Mouse (Mus musculus) erythroblast, embryonic 14.5 days (primary cell): ENCODE results near the gene Capn7.

Experiments used
- GATA1 ChIP-seq: IDR thresholded peaks from 2 replicates; pipeline ENCODE4 v1.6.1; 2012; ENCODE audit warnings: low read length, inconsistent platforms, mixed read lengths
- TAL1 ChIP-seq: IDR thresholded peaks from 3 replicates; pipeline ENCODE4 v1.6.1; 2012; ENCODE audit warnings: low read length, inconsistent platforms, mixed read lengths

DNA sequence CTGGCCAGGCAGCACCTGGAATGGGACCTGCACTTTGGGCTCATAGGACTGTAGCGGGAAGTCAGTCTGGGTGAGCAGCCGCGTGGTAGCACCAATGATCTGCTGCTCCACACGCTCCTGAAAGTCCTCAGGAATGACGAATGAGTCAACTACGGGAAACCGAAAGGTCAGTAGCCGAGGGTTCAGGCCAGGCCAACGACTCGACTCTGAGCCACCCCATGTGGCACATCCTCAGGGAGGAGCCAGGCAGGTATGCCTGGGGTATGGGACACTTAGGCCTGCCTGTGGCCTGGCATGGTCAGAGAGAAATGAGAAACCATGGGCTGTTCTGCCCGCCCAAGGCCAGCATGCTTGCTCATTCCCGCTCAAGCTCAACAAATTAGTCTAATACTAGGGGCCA, 19.8 kb upstream of the Capn7 start:
- TF ChIP-seq TAL1 (no peak), GATA1 (no peak)
